ENCODE assay signal across 11 mouse cellular contexts in the genomic region with DNA sequence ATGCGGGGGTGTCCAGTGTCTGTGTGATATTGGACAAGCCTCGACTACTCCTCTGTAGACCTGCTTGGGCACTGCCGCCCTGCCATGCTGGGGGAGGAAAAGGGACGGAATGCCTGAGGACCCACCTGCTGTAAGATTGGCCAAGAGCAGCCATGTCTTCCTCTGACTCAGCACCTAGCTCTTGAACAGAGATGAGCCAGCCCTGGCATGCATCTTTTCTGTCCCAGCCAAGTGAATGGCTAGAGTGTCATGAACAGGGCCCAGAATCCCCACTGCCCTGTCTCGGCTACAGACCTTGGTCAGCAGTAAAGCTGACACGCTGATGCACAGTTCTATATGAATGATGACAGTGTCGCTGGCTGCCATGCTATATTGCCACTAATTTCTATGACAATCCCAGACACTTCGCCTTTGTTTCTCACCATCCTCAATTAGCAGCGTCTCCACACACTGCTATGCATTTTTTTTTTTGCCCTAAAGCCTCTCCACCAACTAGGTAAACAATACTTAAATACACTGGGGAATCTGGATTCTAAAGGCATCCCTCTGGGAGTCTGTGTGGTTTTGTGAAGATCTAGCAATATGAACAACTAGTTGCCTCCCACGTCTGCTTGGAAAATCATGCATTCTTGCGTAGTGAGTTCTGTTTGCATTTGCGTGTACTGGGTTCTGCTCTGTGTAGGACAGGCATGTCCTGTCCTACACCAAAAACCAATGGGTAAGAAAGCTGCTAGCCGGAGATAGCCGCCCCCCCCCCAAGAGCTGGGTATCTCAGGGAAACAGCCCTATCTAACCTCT.
"Had no signal": no experiment of that assay in that cellular context is flagged by ENCODE, and none has a peak within 500 bp of the region (broad histone marks: within the 10 kb centered on the region; RNA-seq: fewer than 3 reads in every experiment).

No protein-coding gene starts in this region.

- H3K4me1 ChIP-seq: limb, embryonic 13.5 days had no signal

- H3K27ac ChIP-seq: kidney, postnatal 0 days; limb, embryonic 13.5 days; liver, embryonic 14.5 days; midbrain, embryonic 12.5 days; neural tube, embryonic 13.5 days; stomach, postnatal 0 days had no signal

- DNase-seq: kidney, postnatal 36 days; left cerebral cortex, postnatal 4 days; lung, adult 18-20 months; thymus, adult 2 months; thymus, postnatal 25 days had no signal

- H3K4me3 ChIP-seq: limb, embryonic 13.5 days; midbrain, embryonic 12.5 days; neural tube, embryonic 13.5 days had no signal
